Mouse (Mus musculus) erythroblast, embryonic 14.5 days (primary cell): ENCODE results near the gene Olfr1351. TPM values are rescaled to one million over a fixed set of nuclear protein-coding genes. Genes with fewer than 3 reads are reported as not detected.
"Not testable (repeated sequence)": the region's sequence is repeated elsewhere in the genome, so short reads cannot be mapped to it uniquely, and the experiment has no call there.

ENCODE experiments used
- H3K27me3 ChIP-seq: 2 replicates; pipeline ENCODE4 v1.6.1; 2012; ENCODE audit warnings: inconsistent platforms; ENCODE audit not compliant: control insufficient read depth
- H3K36me3 ChIP-seq: 2 replicates; pipeline ENCODE4 v1.6.1; 2012; ENCODE audit warnings: mild to moderate bottlenecking, inconsistent platforms; ENCODE audit not compliant: control insufficient read depth
- H3K4me1 ChIP-seq: 2 replicates; pipeline ENCODE4 v1.6.1; 2012; ENCODE audit warnings: inconsistent platforms; ENCODE audit not compliant: control insufficient read depth
- H3K4me3 ChIP-seq: replicated peaks from 2 replicates; pipeline ENCODE3; 2012; ENCODE audit warnings: moderate library complexity, mild to moderate bottlenecking, inconsistent platforms
- H3K9me3 ChIP-seq: 2 replicates; pipeline ENCODE4 v1.6.1; 2012; ENCODE audit warnings: low read length, inconsistent platforms, mixed read lengths; ENCODE audit not compliant: control insufficient read depth
- GATA1 ChIP-seq: IDR thresholded peaks from 2 replicates; pipeline ENCODE4 v1.6.1; 2012; ENCODE audit warnings: low read length, inconsistent platforms, mixed read lengths
- TAL1 ChIP-seq: IDR thresholded peaks from 3 replicates; pipeline ENCODE4 v1.6.1; 2012; ENCODE audit warnings: low read length, inconsistent platforms, mixed read lengths
- polyA plus RNA-seq: library from polyadenylated mRNA; stranded (reverse); fragments of >175 nt; gene quantifications from 2 replicates; pipeline ENCODE4 v1.2.3, GENCODE M21; 2012

Gene Olfr1351
- polyA plus RNA-seq: not detected in 2 replicates

DNA sequence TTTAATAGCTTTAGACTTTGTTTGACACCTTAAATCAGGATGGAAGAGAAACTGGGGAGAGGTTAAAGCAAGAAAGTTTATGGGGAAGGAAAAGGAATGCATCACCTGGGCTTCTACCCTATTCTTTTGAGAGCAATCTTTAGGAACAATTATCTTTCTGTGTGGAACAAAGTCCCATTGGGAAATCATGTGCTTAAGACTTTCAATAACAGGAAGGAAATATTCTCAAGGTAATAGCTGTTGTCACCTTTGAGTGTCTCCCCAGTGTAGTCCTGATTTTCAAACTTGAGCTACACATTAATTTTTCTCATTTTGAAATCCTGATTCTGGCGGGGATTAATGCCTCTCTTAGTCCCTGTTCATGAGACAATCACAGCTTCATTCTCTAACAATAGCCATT, at the start of gene Olfr1351:
Gene Olfr1351, plus strand, starts transcription at position 301 of the 400 bp plus-strand sequence.
- H3K9me3 ChIP-seq: no peaks in the 10 kb centered on the region
- H3K36me3 ChIP-seq: no peaks in the 10 kb centered on the region
- TF ChIP-seq GATA1 (no peak), TAL1 (no peak)
- H3K4me1 ChIP-seq: no peaks in the 10 kb centered on the region
- no peaks in the 10 kb centered on the region for H3K27me3 ChIP-seq
- H3K4me3 ChIP-seq: no peak within 1 kb of the TSS

DNA sequence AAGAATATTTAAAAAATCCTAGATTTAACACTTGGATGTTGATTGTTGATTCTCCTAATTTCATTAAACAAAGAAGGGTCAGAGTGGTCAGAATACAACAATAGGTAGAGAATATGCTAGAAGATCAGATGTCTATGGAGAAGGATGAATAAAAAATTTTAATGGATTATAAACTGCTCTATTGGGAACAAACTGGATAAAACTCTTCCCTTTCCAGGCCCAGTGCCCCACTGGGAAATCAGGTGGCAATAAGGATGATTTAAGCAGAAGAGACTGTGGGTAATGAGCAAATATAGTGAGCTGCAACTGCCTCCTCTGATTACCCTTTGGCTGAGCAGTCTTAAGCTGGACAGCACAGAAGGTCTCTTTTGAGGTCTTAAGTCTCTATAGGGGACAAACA, 49.3 kb upstream of the Olfr1351 start, which contains the start of gene Olfr1353:
Gene Olfr1353, plus strand, starts transcription at position 301 of the 400 bp plus-strand sequence.
- H3K36me3 ChIP-seq, H3K4me3 ChIP-seq, H3K27me3 ChIP-seq, H3K9me3 ChIP-seq, H3K4me1 ChIP-seq: not testable (repeated sequence)

DNA sequence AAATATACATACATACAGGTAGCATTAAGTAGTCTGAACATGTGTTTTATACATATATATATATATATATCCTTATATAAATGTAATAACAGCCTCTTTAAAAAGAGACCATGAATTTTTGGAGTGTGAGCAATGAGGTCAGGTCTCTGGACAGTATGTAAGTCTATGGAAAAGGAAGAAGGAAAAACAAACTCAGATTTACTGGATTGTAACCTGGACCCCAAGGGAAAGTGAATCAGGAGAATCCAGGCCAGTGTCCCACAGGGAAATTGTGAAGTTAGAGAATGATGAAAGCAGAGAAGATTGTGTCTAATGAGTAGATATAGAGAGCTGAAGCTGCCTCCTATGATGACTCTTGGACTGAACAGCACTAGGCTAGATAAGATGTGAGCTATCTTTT, 31.5 kb upstream of the Olfr1351 start, which contains the start of gene Olfr1352:
Gene Olfr1352, plus strand, starts transcription at position 301 of the 400 bp plus-strand sequence.
- TF ChIP-seq GATA1: no peak
- no peak for TF ChIP-seq TAL1

DNA sequence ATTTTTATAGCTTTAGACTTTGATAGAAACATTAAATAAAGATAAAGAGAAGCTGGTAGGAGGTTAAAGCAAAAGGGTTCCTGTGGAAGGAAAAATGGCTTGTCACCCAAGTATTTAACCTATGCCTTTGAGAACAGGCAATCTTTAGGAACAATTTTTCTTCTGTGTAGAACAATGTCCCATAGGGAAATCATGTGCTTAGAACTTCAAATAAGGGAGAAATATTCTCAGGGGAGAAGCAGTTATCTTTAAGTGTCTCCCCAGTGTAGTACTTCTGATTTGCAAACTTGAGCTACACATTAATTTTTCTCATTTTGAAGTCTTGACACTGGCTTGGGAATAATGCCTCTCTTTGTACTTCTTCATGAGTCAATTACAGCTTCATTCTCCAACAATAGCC, 16.2 kb downstream of the Olfr1351 start, which contains the start of gene Olfr57:
Gene Olfr57, plus strand, starts transcription at position 301 of the 400 bp plus-strand sequence.
- H3K27me3 ChIP-seq: no peaks in the 10 kb centered on the region
- no peaks in the 10 kb centered on the region for H3K4me1 ChIP-seq
- no peaks in the 10 kb centered on the region for H3K36me3 ChIP-seq
- H3K4me3 ChIP-seq: no peak within 1 kb of the TSS
- H3K9me3 ChIP-seq: peaks cover 7% of the 10 kb centered on the region
- no peak for TF ChIP-seq GATA1
- TF ChIP-seq TAL1: no peak

More for the DNA sequence above, 31.5 kb upstream of the Olfr1351 start, which contains the start of gene Olfr1352:
- H3K36me3 ChIP-seq: no peaks in the 10 kb centered on the region
- H3K27me3 ChIP-seq: no peaks in the 10 kb centered on the region
- H3K9me3 ChIP-seq: no peaks in the 10 kb centered on the region
- H3K4me3 ChIP-seq: no peak within 1 kb of the TSS
- no peaks in the 10 kb centered on the region for H3K4me1 ChIP-seq

DNA sequence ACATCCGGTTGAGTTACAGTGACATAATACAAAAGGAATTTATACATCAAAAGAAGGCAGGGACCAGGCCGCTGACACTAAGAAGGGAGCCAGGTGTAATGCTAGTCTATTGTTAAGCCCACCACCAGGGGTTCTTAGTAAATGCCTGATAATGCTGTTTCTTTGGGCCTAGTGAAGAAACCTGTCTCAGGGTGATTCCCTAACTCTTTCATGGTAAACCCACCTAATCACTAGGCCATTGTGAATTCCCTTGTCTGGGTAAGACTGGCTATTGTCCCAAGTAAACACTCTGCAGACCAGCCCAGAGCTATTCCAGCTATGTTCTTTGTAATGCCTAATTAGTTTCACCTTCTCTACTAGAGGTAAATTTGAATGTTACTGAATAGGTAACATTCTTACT, 30.2 kb downstream of the Olfr1351 start:
- H3K27me3 ChIP-seq, H3K4me1 ChIP-seq, H3K36me3 ChIP-seq, H3K4me3 ChIP-seq, H3K9me3 ChIP-seq: not testable (repeated sequence)

DNA sequence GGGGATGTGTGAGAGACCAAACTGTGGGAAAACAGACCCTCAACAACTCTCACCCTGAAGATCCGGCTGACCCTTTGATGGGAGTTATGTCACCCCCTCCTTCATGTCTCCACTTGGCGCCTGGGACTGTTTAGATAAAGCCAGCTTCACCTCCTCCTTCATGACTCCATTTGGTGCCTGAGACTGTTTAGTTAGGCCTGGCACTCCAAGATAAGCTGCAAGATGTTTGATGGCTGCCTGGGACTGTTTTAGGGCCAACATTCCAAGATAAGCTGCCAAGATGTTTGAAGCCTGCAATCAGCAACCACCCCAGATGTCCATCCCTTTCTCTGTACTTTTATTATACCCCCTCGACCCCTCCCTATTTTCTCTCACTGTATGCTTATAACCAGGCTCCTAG, 45.1 kb downstream of the Olfr1351 start:
- not testable (repeated sequence) for H3K27me3 ChIP-seq, H3K4me3 ChIP-seq, H3K36me3 ChIP-seq, H3K4me1 ChIP-seq
- peaks cover 19% of the 10 kb centered on the region for H3K9me3 ChIP-seq

Other genes with a start within 250 kb of the Olfr1351 start
- gene Slc1a6, start 232.0 kb upstream of the Olfr1351 start, polyA plus RNA-seq: not detected in 2 replicates
- 0.04 TPM in 1 of 2 replicates, not detected in the other for gene Olfr1356, start 160.3 kb upstream of the Olfr1351 start, polyA plus RNA-seq
- not detected in 2 replicates for gene Olfr1355, start 136.9 kb upstream of the Olfr1351 start, polyA plus RNA-seq
- not detected in 2 replicates for gene Olfr1354, start 99.3 kb upstream of the Olfr1351 start, polyA plus RNA-seq
- gene Olfr8, start 61.8 kb upstream of the Olfr1351 start, polyA plus RNA-seq: not detected in 2 replicates
- gene Olfr1353, start 49.2 kb upstream of the Olfr1351 start, polyA plus RNA-seq: not detected in 2 replicates
- gene Olfr1352, start 31.4 kb upstream of the Olfr1351 start, polyA plus RNA-seq: not detected in 2 replicates
- gene Olfr57, start 16.3 kb downstream of the Olfr1351 start, polyA plus RNA-seq: not detected in 2 replicates
- gene 2610008E11Rik, start 85.1 kb downstream of the Olfr1351 start, polyA plus RNA-seq: 0.01 and 0.03 TPM in 2 replicates
- not detected in 2 replicates for gene Vmn2r80, start 136.3 kb downstream of the Olfr1351 start, polyA plus RNA-seq
- gene Vmn2r81, start 235.2 kb downstream of the Olfr1351 start, polyA plus RNA-seq: not detected in 2 replicates